Mouse (Mus musculus) bone marrow, adult 2 months (tissue): ENCODE data around the gene Kdm4b. TPM values are rescaled to one million over a fixed set of nuclear protein-coding genes. Genes with fewer than 3 reads are reported as not detected.

Experiments used
- H3K27ac ChIP-seq: fragments of 200-500 bp; 2 replicates; pipeline ENCODE4 v1.5.1; 2012; ENCODE audit warnings: low read depth, mild to moderate bottlenecking, control low read depth, inconsistent platforms, low read length; ENCODE audit not compliant: control insufficient read depth, poor library complexity, insufficient read depth
- H3K4me1 ChIP-seq: fragments of 200-500 bp; 2 replicates; pipeline ENCODE4 v1.6.1; 2011; ENCODE audit warnings: low read length; ENCODE audit not compliant: control insufficient read depth, insufficient read depth
- H3K4me3 ChIP-seq: fragments of 200-500 bp; replicated peaks from 2 replicates; pipeline ENCODE3; 2011; ENCODE audit warnings: mild to moderate bottlenecking, low read depth, low read length, control low read depth; ENCODE audit not compliant: control insufficient read depth
- CTCF ChIP-seq: fragments of 200-500 bp; IDR thresholded peaks from 2 replicates; pipeline ENCODE4 v1.5.1; 2011; ENCODE audit warnings: low read length, control low read depth; ENCODE audit not compliant: control insufficient read depth, insufficient read depth
- POLR2A ChIP-seq: fragments of 200-500 bp; IDR thresholded peaks from 2 replicates; pipeline ENCODE4 v1.6.1; 2011; ENCODE audit warnings: low read depth, mild to moderate bottlenecking, control low read depth, low read length, borderline replicate concordance; ENCODE audit not compliant: control insufficient read depth
- WGBS: fragments of 180-500 bp; shearing (Covaris S2); methylation state at CpG from one replicate; pipeline ENCODE4 v1.1.7; 2018; 5-methylcytosine and 5-hydroxymethylcytosine counted together
- polyA plus RNA-seq: library from polyadenylated mRNA; stranded (reverse); fragments of >200 nt; gene quantifications from 2 replicates; pipeline ENCODE4 v1.2.4, GENCODE M21; 2011; ENCODE audit warnings: low replicate concordance; ENCODE audit not compliant: missing spikeins, insufficient read depth, insufficient read length

Kdm4b gene
- polyA plus RNA-seq, 1 experiment: 74.9 TPM

DNA sequence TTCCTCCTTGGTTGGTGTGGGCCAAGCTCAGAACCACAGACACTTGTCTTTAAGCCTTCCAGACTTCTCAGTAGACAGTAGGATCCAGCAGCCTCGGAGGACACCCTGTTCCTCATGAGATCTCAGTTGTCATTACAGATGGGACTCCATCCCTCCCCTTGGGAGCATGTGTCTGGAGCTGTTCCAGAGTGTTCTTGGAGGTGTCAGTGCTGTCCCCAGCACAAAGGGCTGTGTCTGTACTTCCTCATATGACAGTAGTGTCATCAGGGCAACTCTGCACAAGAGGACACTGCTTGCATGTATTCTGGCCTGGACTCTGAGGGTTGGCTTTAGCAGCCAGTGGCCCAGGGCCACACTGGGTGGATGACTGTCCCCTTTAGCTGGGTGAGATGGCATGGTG is 49.0 kb downstream of the Kdm4b start:
- no peak overlapping the region for H3K27ac ChIP-seq
- no peak for TF ChIP-seq CTCF
- no peak for TF ChIP-seq POLR2A
- H3K4me1 ChIP-seq: no peaks in the 10 kb centered on the region
- 77% methylated on average over 1 of the region's 1 CpGs for WGBS
- H3K4me3 ChIP-seq: no peak overlapping the region

DNA sequence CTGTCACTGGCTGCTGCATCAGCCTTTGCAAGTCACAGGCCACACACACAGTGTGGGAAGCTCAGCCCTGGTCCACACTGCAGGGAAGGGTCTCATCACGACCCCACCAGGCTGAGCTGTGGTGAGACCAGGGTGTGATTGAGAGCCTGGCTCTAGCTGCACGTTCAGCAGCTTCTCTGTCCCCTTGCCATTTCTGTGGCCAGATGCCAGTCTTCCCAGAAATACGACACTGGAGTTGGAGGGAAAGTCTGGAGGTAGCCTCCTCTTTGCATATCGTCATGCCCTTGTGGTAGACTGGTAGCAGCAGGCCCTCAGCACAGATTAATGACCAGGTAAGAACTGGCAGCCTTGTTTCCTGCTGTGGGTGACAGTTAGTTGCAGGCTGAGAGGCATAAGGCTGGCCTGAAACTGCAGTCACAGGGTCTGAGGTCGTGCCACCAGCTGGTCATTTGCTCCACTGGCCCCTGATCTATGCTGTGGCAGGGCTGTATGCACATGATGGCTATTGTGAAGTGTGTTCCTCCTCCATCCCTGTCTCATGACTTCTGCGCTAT is 53.5 kb downstream of the Kdm4b start:
- no peak overlapping the region for H3K27ac ChIP-seq
- TF ChIP-seq CTCF (no peak), POLR2A (no peak)
- WGBS: 80% methylated on average over 6 of the region's 6 CpGs
- no peak overlapping the region for H3K4me3 ChIP-seq
- H3K4me1 ChIP-seq: no peaks in the 10 kb centered on the region; the same call in 1 of the 2 replicates

DNA sequence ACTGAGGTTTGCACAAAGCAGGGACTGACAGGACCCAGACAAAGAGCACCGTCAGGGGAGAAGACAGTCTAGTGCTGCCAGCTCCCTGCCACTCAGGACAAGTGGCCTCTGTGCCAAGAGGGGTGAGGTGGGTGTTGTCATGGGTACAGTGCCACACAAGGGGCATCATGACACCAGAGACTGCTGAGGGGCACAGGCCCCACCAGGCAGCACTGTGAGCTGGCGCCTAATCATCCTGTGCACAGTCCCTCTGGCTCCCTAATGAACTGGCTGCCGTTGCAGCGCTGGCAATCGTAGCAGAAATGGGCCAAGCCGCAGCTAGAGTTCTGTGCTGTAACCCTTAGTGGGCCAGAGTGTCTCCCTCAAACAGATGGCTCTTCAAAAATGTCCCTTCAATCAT is 54.4 kb downstream of the Kdm4b start:
- no peak for TF ChIP-seq POLR2A
- 86% methylated on average over 6 of the region's 6 CpGs for WGBS
- Histone ChIP-seq H3K27ac (no peak overlapping the region), H3K4me1 (no peaks in the 10 kb centered on the region; the same call in 1 of the 2 replicates), H3K4me3 (no peak overlapping the region)

DNA sequence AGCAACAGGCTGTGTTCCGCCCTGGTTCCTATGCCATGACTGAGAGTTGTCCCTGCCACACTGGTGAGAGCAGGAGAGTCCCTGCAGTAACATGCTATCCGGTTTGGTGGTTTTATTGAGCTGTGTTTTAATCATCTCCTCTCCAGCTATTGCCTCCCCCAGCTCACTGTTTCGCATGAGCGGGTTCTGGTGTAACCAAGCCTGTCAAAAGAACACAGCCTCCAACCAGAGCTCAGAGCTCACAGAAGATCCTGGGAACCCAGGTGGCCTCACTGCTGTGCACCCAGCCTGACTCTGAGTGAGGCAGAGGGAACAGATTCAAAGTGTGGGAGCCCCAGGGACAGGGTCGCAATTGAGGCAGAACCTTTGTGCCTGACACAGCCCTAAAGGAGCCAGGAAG is 55.3 kb downstream of the Kdm4b start:
- Histone ChIP-seq H3K27ac (no peak overlapping the region), H3K4me3 (no peak overlapping the region), H3K4me1 (no peaks in the 10 kb centered on the region; the same call in 1 of the 2 replicates)
- WGBS: 78% methylated on average over 5 of the region's 5 CpGs
- TF ChIP-seq POLR2A (no peak), CTCF (no peak)

DNA sequence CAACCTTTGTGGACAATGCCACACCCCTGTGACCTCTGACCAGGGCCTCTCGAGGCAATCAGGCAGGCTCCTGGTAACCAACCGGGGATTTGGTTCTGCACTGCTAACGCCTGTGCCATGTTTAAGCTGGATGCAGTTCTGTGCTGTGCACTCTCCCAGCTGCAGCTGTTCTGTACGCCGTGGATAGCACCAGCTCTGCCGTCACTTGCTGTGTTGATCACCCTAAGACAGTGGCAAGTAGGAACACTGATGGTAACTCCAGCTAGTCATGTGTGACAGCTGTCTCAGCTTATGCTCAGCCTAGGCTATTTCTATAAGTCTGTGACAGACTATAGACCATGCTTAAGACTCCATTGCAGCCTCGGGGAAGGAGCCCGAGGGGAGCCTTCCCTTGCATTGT is 57.1 kb downstream of the Kdm4b start:
- no peak for TF ChIP-seq CTCF
- TF ChIP-seq POLR2A: no peak
- Histone ChIP-seq H3K27ac (no peak overlapping the region), H3K4me1 (no peaks in the 10 kb centered on the region; the same call in 1 of the 2 replicates), H3K4me3 (no peak overlapping the region)
- WGBS: 92% methylated on average over 8 of the region's 8 CpGs

DNA sequence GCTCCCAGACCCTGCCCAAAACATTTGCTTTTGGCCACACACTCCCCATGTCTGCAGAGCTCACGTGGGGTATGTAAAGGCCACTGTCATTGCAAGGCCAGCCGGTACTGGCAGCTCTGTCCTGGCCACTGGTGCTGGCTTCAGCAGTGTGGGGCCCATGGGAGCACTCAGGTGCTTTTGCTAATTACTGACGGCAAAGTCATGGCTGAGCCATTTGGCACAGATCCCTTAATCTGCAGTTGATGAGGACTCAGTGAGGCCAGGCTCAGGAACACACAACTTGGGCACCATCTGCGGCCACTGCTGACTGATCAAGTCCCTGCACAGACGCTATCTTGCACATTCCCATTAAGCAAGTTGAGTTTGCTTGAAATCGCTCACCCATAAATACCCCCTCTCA is 59.0 kb downstream of the Kdm4b start:
- TF ChIP-seq CTCF: no peak
- TF ChIP-seq POLR2A: no peak
- no peak overlapping the region for H3K27ac ChIP-seq
- no peak overlapping the region for H3K4me3 ChIP-seq
- WGBS: 86% methylated on average over 6 of the region's 6 CpGs
- no peaks in the 10 kb centered on the region; the same call in 1 of the 2 replicates for H3K4me1 ChIP-seq

DNA sequence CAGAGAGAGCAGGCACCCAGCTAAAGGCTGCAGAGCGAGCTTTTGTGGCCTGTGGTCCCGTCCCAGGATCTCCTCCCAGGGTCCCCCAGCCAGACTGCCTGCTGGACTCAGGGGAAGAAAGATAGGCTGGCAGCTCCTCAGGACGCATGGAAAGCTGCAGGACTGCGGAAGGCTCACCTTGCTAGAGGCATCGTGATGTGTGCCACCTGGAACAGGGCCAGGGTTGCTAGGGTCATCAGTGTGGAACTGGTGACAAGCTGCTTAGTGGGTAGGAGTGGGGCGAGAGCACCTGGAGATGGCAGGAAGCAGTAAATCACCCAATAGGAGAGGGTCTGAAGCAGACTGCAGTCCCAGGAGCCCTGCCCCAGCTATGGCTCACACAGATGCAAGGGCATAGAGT is 61.8 kb downstream of the Kdm4b start:
- H3K27ac ChIP-seq: no peak overlapping the region
- H3K4me1 ChIP-seq: no peaks in the 10 kb centered on the region; the same call in 1 of the 2 replicates
- WGBS: 81% methylated on average over 6 of the region's 6 CpGs
- TF ChIP-seq POLR2A (no peak), CTCF (no peak)
- H3K4me3 ChIP-seq: no peak overlapping the region

DNA sequence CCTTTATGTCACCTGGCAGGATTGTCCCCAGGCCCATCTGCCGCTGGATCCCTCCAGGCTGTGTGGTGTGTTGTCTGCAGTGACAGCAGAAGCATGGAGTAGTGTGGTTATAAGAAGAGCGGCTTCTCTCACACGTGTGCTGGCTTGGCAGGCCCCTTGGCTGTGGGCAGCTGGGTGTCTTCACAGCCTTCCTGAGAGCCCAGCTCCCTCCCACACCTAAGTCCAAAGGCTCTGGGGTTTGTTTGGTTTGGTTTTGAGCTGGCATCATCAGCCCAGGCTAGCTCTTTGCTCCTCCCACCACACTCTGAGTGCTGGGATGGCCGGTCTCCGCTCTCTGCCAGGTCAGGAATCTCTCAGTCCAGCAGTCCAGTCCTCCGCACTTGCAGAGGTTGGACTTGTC is 67.4 kb downstream of the Kdm4b start:
- Histone ChIP-seq H3K27ac (no peak overlapping the region), H3K4me1 (no peaks in the 10 kb centered on the region), H3K4me3 (no peak overlapping the region)
- no peak for TF ChIP-seq CTCF
- no peak for TF ChIP-seq POLR2A
- 86% methylated on average over 6 of the region's 6 CpGs for whole genome bisulfite sequencing

DNA sequence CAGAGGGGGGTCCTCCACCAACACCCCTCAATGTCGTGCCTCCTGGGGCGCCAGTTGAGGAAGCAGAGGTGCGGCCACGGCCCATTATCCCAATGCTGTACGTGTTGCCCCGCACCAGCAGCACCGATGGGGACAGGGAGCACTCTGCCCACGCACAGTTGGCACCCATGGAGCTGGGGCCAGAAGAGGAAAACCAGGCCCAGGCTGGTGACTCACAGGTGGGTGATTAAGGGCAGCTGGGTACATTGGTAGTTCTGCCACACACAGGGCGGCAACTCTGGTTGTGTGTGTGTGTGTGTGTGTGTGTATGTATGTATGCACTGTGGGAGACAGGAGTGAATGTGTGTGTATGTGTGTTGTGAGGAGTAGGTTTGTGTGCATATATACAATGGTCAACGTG is 68.0 kb downstream of the Kdm4b start:
- Histone ChIP-seq H3K4me1 (no peaks in the 10 kb centered on the region), H3K4me3 (no peak overlapping the region), H3K27ac (no peak overlapping the region)
- TF ChIP-seq POLR2A (no peak), CTCF (no peak)
- 88% methylated on average over 10 of the region's 10 CpGs for whole genome bisulfite sequencing

DNA sequence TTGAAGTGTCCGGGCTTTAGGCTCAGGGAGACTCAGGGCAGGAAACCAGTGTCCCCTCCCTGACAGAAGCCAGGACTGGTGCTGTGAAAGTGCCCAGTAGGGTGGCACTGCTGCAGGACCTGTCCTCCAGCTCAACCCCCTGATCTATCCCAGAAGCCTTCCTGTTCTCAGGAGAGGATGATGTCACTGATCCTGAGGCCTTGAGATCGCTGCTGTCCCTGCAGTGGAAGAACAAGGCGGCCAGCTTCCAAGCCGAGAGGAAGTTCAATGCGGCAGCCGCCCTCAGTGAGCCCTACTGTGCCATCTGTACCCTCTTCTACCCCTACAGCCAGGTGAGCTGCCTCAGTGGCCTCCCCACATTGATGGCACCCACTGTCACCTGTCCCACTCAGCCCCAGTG is 70.2 kb downstream of the Kdm4b start:
- Histone ChIP-seq H3K27ac (no peak overlapping the region), H3K4me3 (no peak overlapping the region), H3K4me1 (no peaks in the 10 kb centered on the region)
- 88% methylated on average over 6 of the region's 6 CpGs for WGBS
- TF ChIP-seq POLR2A (no peak), CTCF (no peak)
